Mouse (Mus musculus) megakaryocyte-erythroid progenitor cell, adult 5-6 weeks (primary cell): Measurements from ENCODE around the gene Pa2g4. TPM values are rescaled to one million over a fixed set of nuclear protein-coding genes. Genes with fewer than 3 reads are reported as not detected.
"Not testable (repeated sequence)": the region's sequence is repeated elsewhere in the genome, so short reads cannot be mapped to it uniquely, and the experiment has no call there.

Source experiments
- ATAC-seq: replicated peaks from 2 replicates; pipeline ENCODE4 v1.8.0; 2016; ENCODE audit warnings: mild to moderate bottlenecking, inconsistent platforms; ENCODE audit not compliant: severe bottlenecking, poor library complexity, low FRiP score, low TSS enrichment
- total RNA-seq, 2 experiments: library from RNA; stranded (forward) in 1 of 2; stranded (reverse) in 1 of 2; fragments of 200-1000, 215-1000 nt in 1 of 2; fragments of >200 nt in 1 of 2; fragmentation: Nextera tagmentation in 1 of 2; gene quantifications; 2 replicates each; pipeline ENCODE4 v1.2.3; 2014 to 2017

Gene Pa2g4
- total RNA-seq, 2 experiments from 2014 or later = 426 to 446 TPM

GRCm38 (mm10) chr10:128583644-128584043 lies 17.9 kb upstream of the Pa2g4 start:
- no peak; the same call in 1 of the 2 replicates for ATAC-seq

GRCm38 (mm10) chr10:128579731-128580130 lies 13.9 kb upstream of the Pa2g4 start:
- ATAC-seq = no peak

GRCm38 (mm10) chr10:128579298-128579697 lies 13.5 kb upstream of the Pa2g4 start:
- no peak for ATAC-seq

- ATAC-seq = peak; percentile 55; the same call in 1 of the 2 replicates
Measured at GRCm38 (mm10) chr10:128578330-128578729, 12.5 kb upstream of the Pa2g4 start.

- ATAC-seq = peak; percentile 54; the same call in 1 of the 2 replicates
Measured at GRCm38 (mm10) chr10:128575063-128575462, 9.3 kb upstream of the Pa2g4 start.

- peak; percentile 26 for ATAC-seq
Measured at GRCm38 (mm10) chr10:128565206-128565787, 490 bp downstream of the Pa2g4 start.

- no peak for ATAC-seq
Measured at GRCm38 (mm10) chr10:128563544-128563943, 2.2 kb downstream of the Pa2g4 start.

GRCm38 (mm10) chr10:128556963-128557362 lies 8.8 kb downstream of the Pa2g4 start:
- no peak for ATAC-seq

GRCm38 (mm10) chr10:128556286-128556685 lies 9.5 kb downstream of the Pa2g4 start:
- ATAC-seq = peak; percentile 61

GRCm38 (mm10) chr10:128555567-128555966 lies 10.2 kb downstream of the Pa2g4 start:
- not testable (repeated sequence) for ATAC-seq

- ATAC-seq = not testable (repeated sequence)
Measured at GRCm38 (mm10) chr10:128550144-128550823, 15.5 kb downstream of the Pa2g4 start.

GRCm38 (mm10) chr10:128549682-128550057 lies 16.1 kb downstream of the Pa2g4 start:
- not testable (repeated sequence) for ATAC-seq

GRCm38 (mm10) chr10:128548947-128549681 lies 16.7 kb downstream of the Pa2g4 start, which contains the start of gene Rpl41:
TSS of gene Rpl41 (minus strand) at chr10:128549305.
- peak; percentile 75 for ATAC-seq

GRCm38 (mm10) chr10:128548051-128548791 lies 17.6 kb downstream of the Pa2g4 start:
- not testable (repeated sequence) for ATAC-seq

GRCm38 (mm10) chr10:128547361-128548032 lies 18.3 kb downstream of the Pa2g4 start, which contains the start of gene Zc3h10:
TSS of gene Zc3h10 (minus strand) at chr10:128547774.
- ATAC-seq = peak; percentile 78

GRCm38 (mm10) chr10:128546787-128547186 lies 19.0 kb downstream of the Pa2g4 start:
- ATAC-seq = no peak

GRCm38 (mm10) chr10:128546361-128546760 lies 19.4 kb downstream of the Pa2g4 start:
- no peak for ATAC-seq

GRCm38 (mm10) chr10:128545570-128545898 lies 20.3 kb downstream of the Pa2g4 start:
- ATAC-seq = no peak
